Mouse (Mus musculus): ENCODE measurements around the gene Idi1. TPM values are rescaled to one million over a fixed set of nuclear protein-coding genes. Genes with fewer than 3 reads are reported as not detected.
A peak's percentile ranks its signal among the peaks of the same experiment; 100 is the strongest.
"Not testable (repeated sequence)": the region's sequence is repeated elsewhere in the genome, so short reads cannot be mapped to it uniquely, and the experiment has no call there.

Idi1 gene
- 39.2 and 42.6 TPM in 2 replicates for total RNA-seq (2014; rRNA removed)
- 60.4 and 65.2 TPM in 2 replicates for polyA plus RNA-seq (2015; fragmentation: Nextera tagmentation; extraction: Ambion mirVana)

DNA sequence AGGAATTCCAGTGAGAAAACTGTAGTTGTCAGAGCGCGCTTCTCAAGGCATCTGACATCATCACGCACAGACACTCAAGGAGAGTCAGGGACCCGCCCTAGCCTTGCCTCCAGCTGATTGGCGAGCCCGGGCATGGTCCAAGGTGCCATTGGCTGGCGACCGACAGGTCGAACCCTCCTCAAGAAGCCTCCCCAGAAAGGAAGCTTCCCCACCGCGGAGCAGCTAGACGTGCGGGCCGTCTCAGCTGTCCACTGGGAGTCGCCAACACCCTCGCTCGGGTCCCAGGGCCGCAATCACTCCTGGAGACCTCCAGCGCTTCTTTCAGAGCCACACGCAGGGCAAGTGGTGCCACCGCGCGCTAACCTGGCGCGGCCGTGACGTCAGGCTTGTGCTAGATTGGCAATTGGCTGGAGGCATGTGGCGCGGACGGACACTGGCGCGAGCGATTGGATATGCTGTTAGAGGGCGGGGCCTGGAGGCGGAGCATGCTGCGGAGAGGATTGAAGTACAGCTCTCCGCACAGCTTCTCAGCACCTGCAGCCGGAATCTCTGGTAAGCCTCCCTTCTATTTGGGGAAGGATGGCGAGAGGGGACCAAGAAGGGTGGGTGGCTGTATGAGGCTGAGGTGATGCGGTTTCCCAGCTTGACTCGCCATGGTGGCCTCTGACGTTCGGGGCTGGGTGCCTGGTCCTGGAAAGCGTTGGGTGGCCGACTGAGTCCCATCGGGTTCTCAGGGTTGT is at the start of gene Idi1:
TSS of gene Idi1 (plus strand) at position 57 of the 740 bp plus-strand sequence.
- under 1% methylated on average over 46 of the region's 46 CpGs for WGBS
- peak; percentile 42 for TF ChIP-seq CTCF (IDR thresholded peaks at IDR 0.05)
- H3K9ac ChIP-seq (replicated peaks; ENCODE audit: low read length, poor library complexity, severe bottlenecking) = peak within 1 kb of the TSS; percentile 55
- peak; percentile 99 for DNase-seq (ENCODE audit: low spot score)
- peak; percentile 100 for ATAC-seq (ENCODE audit: low FRiP score)
- H3K9me3 ChIP-seq (ENCODE audit: low read length) = no peaks in the 10 kb centered on the region
- H3K4me2 ChIP-seq (ENCODE audit: low read depth, low read length, poor library complexity, severe bottlenecking) = peak within 1 kb of the TSS; percentile 61
- H3K27me3 ChIP-seq (ENCODE audit: insufficient read depth, low read length) = no peaks in the 10 kb centered on the region
- peak within 1 kb of the TSS; percentile 90 for H3K27ac ChIP-seq (ENCODE audit: low read depth, low read length)
- peaks cover 6% of the 10 kb centered on the region for H3K36me3 ChIP-seq (ENCODE audit: insufficient read depth, low read length)
- H3K4me3 ChIP-seq (ENCODE audit: low read depth, low read length) = peak within 1 kb of the TSS; percentile 52
- no peaks in the 10 kb centered on the region for H3K4me1 ChIP-seq (ENCODE audit: insufficient read depth, low read length)

DNA sequence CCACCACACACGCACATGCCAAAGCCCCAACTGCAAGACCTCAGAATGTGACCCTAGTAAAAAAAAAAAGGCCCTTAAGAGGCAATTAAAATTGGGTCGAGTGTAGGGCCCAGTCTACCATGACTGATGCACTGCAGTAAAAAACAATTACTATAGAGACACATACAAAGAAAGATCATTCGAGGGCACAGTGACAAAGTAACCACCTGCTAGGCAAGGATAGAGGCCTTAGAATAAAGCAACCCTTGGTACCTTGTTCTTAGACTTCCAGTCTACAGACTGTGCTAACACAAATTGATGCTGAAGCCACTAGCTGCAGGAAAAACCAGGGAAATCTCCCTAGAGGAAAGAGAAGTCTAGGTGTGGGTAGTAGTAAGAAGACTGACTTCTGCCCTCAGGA is 46.9 kb upstream of the Idi1 start:
- H3K27ac ChIP-seq (ENCODE audit: low read depth, low read length) = no peak overlapping the region
- no peaks in the 10 kb centered on the region for H3K27me3 ChIP-seq (ENCODE audit: insufficient read depth, low read length)
- no peak for ATAC-seq (ENCODE audit: low FRiP score)
- 37% methylated on average over 3 of the region's 3 CpGs for WGBS
- H3K36me3 ChIP-seq (ENCODE audit: insufficient read depth, low read length) = peaks cover 52% of the 10 kb centered on the region
- H3K4me2 ChIP-seq (ENCODE audit: low read depth, low read length, poor library complexity, severe bottlenecking) = no peak overlapping the region
- H3K9me3 ChIP-seq (ENCODE audit: low read length) = no peaks in the 10 kb centered on the region
- H3K9ac ChIP-seq (replicated peaks; ENCODE audit: low read length, poor library complexity, severe bottlenecking) = no peak overlapping the region
- no peak overlapping the region for H3K4me3 ChIP-seq (ENCODE audit: low read depth, low read length)
- DNase-seq (ENCODE audit: low spot score) = no peak
- no peaks in the 10 kb centered on the region for H3K4me1 ChIP-seq (ENCODE audit: insufficient read depth, low read length)
- TF ChIP-seq CTCF (IDR thresholded peaks at IDR 0.05) = no peak

DNA sequence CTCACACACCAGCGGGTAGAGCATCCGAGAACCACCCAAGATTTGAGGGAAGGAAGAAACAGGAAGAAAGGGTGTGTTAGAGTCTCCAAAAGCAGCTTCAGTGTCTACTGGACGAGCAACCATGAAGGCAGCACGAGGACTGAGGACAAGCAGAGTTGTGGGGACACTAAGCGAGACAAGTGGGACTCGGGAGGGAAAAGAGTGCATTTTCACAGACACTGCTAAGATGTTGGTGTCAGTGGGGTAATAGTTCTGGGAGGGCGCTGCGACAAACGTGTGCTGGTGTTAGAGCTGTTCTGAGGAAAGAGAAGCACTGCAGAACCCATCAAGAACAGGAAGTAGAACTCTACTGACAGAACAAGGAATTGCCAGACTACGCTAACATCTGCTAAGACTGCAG is 46.2 kb upstream of the Idi1 start:
- WGBS = 93% methylated on average over 10 of the region's 10 CpGs
- Histone ChIP-seq H3K27ac (ENCODE audit: low read depth, low read length) (no peak overlapping the region), H3K4me2 (ENCODE audit: low read depth, low read length, poor library complexity, severe bottlenecking) (no peak overlapping the region), H3K4me3 (ENCODE audit: low read depth, low read length) (no peak overlapping the region), H3K9ac (replicated peaks; ENCODE audit: low read length, poor library complexity, severe bottlenecking) (no peak overlapping the region), H3K36me3 (ENCODE audit: insufficient read depth, low read length) (peaks cover 52% of the 10 kb centered on the region), H3K9me3 (ENCODE audit: low read length) (no peaks in the 10 kb centered on the region), H3K4me1 (ENCODE audit: insufficient read depth, low read length) (no peaks in the 10 kb centered on the region), H3K27me3 (ENCODE audit: insufficient read depth, low read length) (no peaks in the 10 kb centered on the region)
- no peak for TF ChIP-seq CTCF (IDR thresholded peaks at IDR 0.05)
- ATAC-seq (ENCODE audit: low FRiP score) (no peak), DNase-seq (ENCODE audit: low spot score) (no peak)

DNA sequence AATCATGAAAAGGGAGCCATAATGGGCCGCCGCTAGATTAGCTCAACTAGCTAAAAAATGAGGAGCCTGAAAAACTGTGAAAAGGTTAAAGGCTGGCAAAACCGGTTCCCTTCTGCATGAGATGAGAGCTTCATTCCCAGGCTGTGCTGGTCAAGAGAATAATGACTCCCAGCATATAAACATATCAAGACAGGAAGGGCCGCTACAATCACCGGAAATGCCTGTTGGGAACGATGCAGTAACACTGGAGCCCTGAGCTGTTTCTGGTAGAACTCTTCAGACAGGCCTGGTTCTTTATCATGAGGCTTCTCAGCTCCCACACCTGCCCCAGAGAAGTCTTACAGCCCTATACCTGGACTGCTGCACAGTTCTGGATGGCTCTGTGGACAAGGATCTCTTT is 45.4 kb upstream of the Idi1 start:
- H3K36me3 ChIP-seq (ENCODE audit: insufficient read depth, low read length) = peaks cover 43% of the 10 kb centered on the region
- ATAC-seq (ENCODE audit: low FRiP score) = no peak

DNA sequence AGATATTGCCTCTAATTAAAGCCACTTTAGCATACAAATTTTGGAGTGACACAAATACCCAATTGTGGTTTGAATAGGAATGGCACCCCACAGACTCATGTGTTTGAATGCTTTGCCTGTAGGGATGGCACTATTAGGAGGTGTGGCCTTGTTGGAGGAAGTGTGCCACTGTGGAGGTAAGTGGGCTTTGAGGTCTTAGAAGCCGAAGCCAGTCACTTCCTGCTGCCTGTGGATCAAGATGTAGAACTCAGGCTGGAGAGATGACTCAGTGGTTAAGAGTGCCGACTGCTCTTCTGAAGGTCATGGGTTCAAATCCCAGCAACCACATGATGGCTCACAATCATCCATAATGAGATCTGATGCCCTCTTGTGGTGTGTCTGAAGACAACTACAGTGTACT is 44.4 kb upstream of the Idi1 start:
- TF ChIP-seq CTCF (IDR thresholded peaks at IDR 0.05) = no peak
- Histone ChIP-seq H3K36me3 (ENCODE audit: insufficient read depth, low read length) (peaks cover 43% of the 10 kb centered on the region), H3K27ac (ENCODE audit: low read depth, low read length) (no peak overlapping the region), H3K9ac (replicated peaks; ENCODE audit: low read length, poor library complexity, severe bottlenecking) (no peak overlapping the region), H3K9me3 (ENCODE audit: low read length) (no peaks in the 10 kb centered on the region), H3K4me2 (ENCODE audit: low read depth, low read length, poor library complexity, severe bottlenecking) (no peak overlapping the region), H3K4me3 (ENCODE audit: low read depth, low read length) (no peak overlapping the region), H3K4me1 (ENCODE audit: insufficient read depth, low read length) (no peaks in the 10 kb centered on the region), H3K27me3 (ENCODE audit: insufficient read depth, low read length) (no peaks in the 10 kb centered on the region)
- DNase-seq (ENCODE audit: low spot score) (no peak), ATAC-seq (ENCODE audit: low FRiP score) (no peak)
- WGBS = 87% methylated on average over 2 of the region's 2 CpGs

More for the DNA sequence above, 45.4 kb upstream of the Idi1 start:
- no peak for DNase-seq (ENCODE audit: low spot score)
- TF ChIP-seq CTCF (IDR thresholded peaks at IDR 0.05) = no peak
- Histone ChIP-seq H3K9ac (replicated peaks; ENCODE audit: low read length, poor library complexity, severe bottlenecking) (no peak overlapping the region), H3K27ac (ENCODE audit: low read depth, low read length) (no peak overlapping the region), H3K27me3 (ENCODE audit: insufficient read depth, low read length) (no peaks in the 10 kb centered on the region), H3K4me3 (ENCODE audit: low read depth, low read length) (no peak overlapping the region), H3K4me2 (ENCODE audit: low read depth, low read length, poor library complexity, severe bottlenecking) (no peak overlapping the region), H3K9me3 (ENCODE audit: low read length) (no peaks in the 10 kb centered on the region), H3K4me1 (ENCODE audit: insufficient read depth, low read length) (no peaks in the 10 kb centered on the region)
- WGBS = 90% methylated on average over 6 of the region's 6 CpGs

DNA sequence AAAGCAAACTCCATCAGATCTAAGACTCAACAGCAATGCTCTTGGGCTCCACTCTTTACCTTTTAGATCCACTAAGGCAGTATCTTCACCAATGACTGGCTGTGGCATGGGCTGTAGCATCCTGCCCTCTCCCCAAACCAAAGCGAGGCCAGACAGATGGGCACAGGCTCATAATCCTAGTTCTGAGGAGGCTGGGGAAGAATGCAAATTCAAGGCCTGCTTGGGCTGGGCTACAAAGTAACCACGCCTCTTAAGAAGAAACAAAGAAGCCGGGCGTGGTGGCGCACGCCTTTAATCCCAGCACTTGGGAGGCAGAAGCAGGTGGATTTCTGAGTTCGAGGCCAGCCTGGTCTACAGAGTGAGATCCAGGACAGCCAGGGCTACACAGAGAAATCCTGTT is 43.5 kb upstream of the Idi1 start:
- H3K27ac ChIP-seq (ENCODE audit: low read depth, low read length); H3K27me3 ChIP-seq (ENCODE audit: insufficient read depth, low read length); H3K9me3 ChIP-seq (ENCODE audit: low read length); H3K4me1 ChIP-seq (ENCODE audit: insufficient read depth, low read length); ATAC-seq (ENCODE audit: low FRiP score); H3K9ac ChIP-seq (replicated peaks; ENCODE audit: low read length, poor library complexity, severe bottlenecking); H3K4me2 ChIP-seq (ENCODE audit: low read depth, low read length, poor library complexity, severe bottlenecking); DNase-seq (ENCODE audit: low spot score); H3K4me3 ChIP-seq (ENCODE audit: low read depth, low read length): not testable (repeated sequence)
- peaks cover 48% of the 10 kb centered on the region for H3K36me3 ChIP-seq (ENCODE audit: insufficient read depth, low read length)
- 97% methylated on average over 7 of the region's 7 CpGs for WGBS

All from midbrain, postnatal 0 days (tissue).